Mouse (Mus musculus) heart, embryonic 11.5 days (tissue): ENCODE data around the gene Prlr. TPM values are rescaled to one million over a fixed set of nuclear protein-coding genes. Genes with fewer than 3 reads are reported as not detected.

Experiments
- ATAC-seq: fragments of 200-750 bp; cut with Nextera tagmentation; replicated peaks from 2 replicates; pipeline ENCODE4 v1.8.0; 2017; ENCODE audit warnings: moderate library complexity; ENCODE audit not compliant: insufficient number of reproducible peaks, low FRiP score, low TSS enrichment
- H3K27ac ChIP-seq: fragments of 300-500 bp; sonication (generic); 2 replicates; pipeline ENCODE4 v1.5.1; 2014; ENCODE audit warnings: mild to moderate bottlenecking, low read depth, low read length
- H3K27me3 ChIP-seq: fragments of 300-500 bp; sonication (generic); 2 replicates; pipeline ENCODE4 v1.6.1; 2014; ENCODE audit warnings: mild to moderate bottlenecking, low read length, mixed read lengths; ENCODE audit not compliant: control insufficient read depth, insufficient read depth
- H3K36me3 ChIP-seq: fragments of 300-500 bp; sonication (generic); 2 replicates; pipeline ENCODE4 v1.6.1; 2014; ENCODE audit warnings: mild to moderate bottlenecking, low read length, moderate library complexity, mixed read lengths; ENCODE audit not compliant: control insufficient read depth, insufficient read depth
- H3K4me1 ChIP-seq: fragments of 300-500 bp; sonication (generic); 2 replicates; pipeline ENCODE4 v1.6.1; 2014; ENCODE audit warnings: low read length; ENCODE audit not compliant: control insufficient read depth, insufficient read depth
- H3K4me2 ChIP-seq: fragments of 300-500 bp; sonication (generic); 2 replicates; pipeline ENCODE4 v1.6.1; 2014; ENCODE audit warnings: mild to moderate bottlenecking, moderate library complexity
- H3K4me3 ChIP-seq: fragments of 300-500 bp; sonication (generic); 2 replicates; pipeline ENCODE4 v1.5.1; 2014; ENCODE audit warnings: low read depth, low read length
- H3K9ac ChIP-seq: fragments of 300-500 bp; sonication (generic); 2 replicates; pipeline ENCODE4 v1.6.1; 2014; ENCODE audit warnings: mild to moderate bottlenecking, low read depth, low read length, moderate library complexity
- H3K9me3 ChIP-seq: fragments of 300-500 bp; sonication (generic); replicated peaks from 2 replicates; pipeline ENCODE4 v1.6.1; 2016; ENCODE audit warnings: low read length; ENCODE audit not compliant: control insufficient read depth
- WGBS: fragments of 180-500 bp; shearing (Covaris S2); extraction: QIAGEN DNeasy Blood & Tissue Kit; methylation state at CpG from one replicate; pipeline ENCODE4 v1.1.7; 2014; ENCODE audit not compliant: insufficient replicate concordance; 5-methylcytosine and 5-hydroxymethylcytosine counted together
- polyA plus RNA-seq: library from polyadenylated mRNA; unstranded; fragments of >200 nt; fragmentation: Nextera tagmentation; extraction: Ambion mirVana; gene quantifications from 2 replicates; pipeline ENCODE4 v1.2.1, GENCODE M21; 2014

The Prlr gene
- polyA plus RNA-seq, 1 experiment from 2014 or later: 1.3 TPM

- no peak for ATAC-seq
- Histone ChIP-seq H3K9me3 (no peaks in the 10 kb centered on the region), H3K27ac (no peak overlapping the region), H3K4me3 (no peak overlapping the region), H3K36me3 (no peaks in the 10 kb centered on the region), H3K27me3 (no peaks in the 10 kb centered on the region), H3K4me2 (no peak overlapping the region), H3K9ac (no peak overlapping the region), H3K4me1 (no peaks in the 10 kb centered on the region)
- WGBS: 77% methylated on average over 2 of the region's 2 CpGs
These were observed 189.3 kb downstream of the Prlr start for GRCm38 (mm10) chr15:10366331-10366730.

GRCm38 (mm10) chr15:10375404-10375803 is 198.4 kb downstream of the Prlr start:
- H3K4me1 ChIP-seq: no peaks in the 10 kb centered on the region
- no peak overlapping the region for H3K27ac ChIP-seq
- H3K36me3 ChIP-seq: no peaks in the 10 kb centered on the region
- no peaks in the 10 kb centered on the region for H3K9me3 ChIP-seq
- H3K4me3 ChIP-seq: no peak overlapping the region
- no peak overlapping the region for H3K4me2 ChIP-seq
- ATAC-seq: no peak
- no peaks in the 10 kb centered on the region for H3K27me3 ChIP-seq
- H3K9ac ChIP-seq: no peak overlapping the region
- WGBS: 27% methylated on average over 3 of the region's 3 CpGs

- H3K9me3 ChIP-seq: no peaks in the 10 kb centered on the region
- H3K4me2 ChIP-seq: no peak overlapping the region
- H3K27me3 ChIP-seq: no peaks in the 10 kb centered on the region
- no peak for ATAC-seq
- no peak overlapping the region for H3K27ac ChIP-seq
- H3K36me3 ChIP-seq: no peaks in the 10 kb centered on the region
- H3K9ac ChIP-seq: no peak overlapping the region
- no peak overlapping the region for H3K4me3 ChIP-seq
- WGBS: 89% methylated on average over 4 of the region's 4 CpGs
- H3K4me1 ChIP-seq: no peaks in the 10 kb centered on the region
These were observed 201.4 kb downstream of the Prlr start for GRCm38 (mm10) chr15:10378338-10378959.

- Histone ChIP-seq H3K4me3 (no peak overlapping the region), H3K9ac (no peak overlapping the region), H3K4me1 (no peaks in the 10 kb centered on the region), H3K4me2 (no peak overlapping the region), H3K27ac (no peak overlapping the region), H3K27me3 (no peaks in the 10 kb centered on the region), H3K36me3 (no peaks in the 10 kb centered on the region), H3K9me3 (no peaks in the 10 kb centered on the region)
- 85% methylated on average over 3 of the region's 3 CpGs for WGBS
- ATAC-seq: no peak
These were observed 202.9 kb downstream of the Prlr start for GRCm38 (mm10) chr15:10379757-10380458.

GRCm38 (mm10) chr15:10387263-10387662 is 210.2 kb downstream of the Prlr start:
- H3K4me3 ChIP-seq: no peak overlapping the region
- 73% methylated on average over 2 of the region's 2 CpGs for WGBS
- no peaks in the 10 kb centered on the region for H3K36me3 ChIP-seq
- no peak overlapping the region for H3K9ac ChIP-seq
- no peak overlapping the region for H3K4me2 ChIP-seq
- H3K27ac ChIP-seq: no peak overlapping the region
- H3K4me1 ChIP-seq: peaks cover 4% of the 10 kb centered on the region; the same call in 1 of the 2 replicates
- H3K9me3 ChIP-seq: no peaks in the 10 kb centered on the region
- H3K27me3 ChIP-seq: no peaks in the 10 kb centered on the region; the same call in 1 of the 2 replicates
- no peak for ATAC-seq

Other genes with a start within 250 kb of the Prlr start
- not detected in 2 replicates for gene Gm21973, start 148.1 kb downstream of the Prlr start, polyA plus RNA-seq
- 0.16 TPM in 1 of 2 replicates, not detected in the other for gene Agxt2, start 181.3 kb downstream of the Prlr start, polyA plus RNA-seq